Mouse (Mus musculus) spleen, adult 18-20 months (tissue): Measurements from ENCODE around the gene Unc5a.

Experiments used
- DNase-seq, 2 experiments: peaks; one replicate each; pipeline ENCODE4 v3.0.0; 2022; ENCODE audit warnings: mixed read lengths in 2 of 2

Unc5a gene

GRCm38 (mm10) chr13:54948531-54949493 lies at the start of gene Unc5a:
Gene Unc5a, plus strand, starts transcription at chr13:54949411.
- peak in 1 of 2 experiments; percentile 4 for DNase-seq

GRCm38 (mm10) chr13:54912053-54912452 lies 37.2 kb upstream of the Unc5a start:
- no peak for DNase-seq

DNA sequence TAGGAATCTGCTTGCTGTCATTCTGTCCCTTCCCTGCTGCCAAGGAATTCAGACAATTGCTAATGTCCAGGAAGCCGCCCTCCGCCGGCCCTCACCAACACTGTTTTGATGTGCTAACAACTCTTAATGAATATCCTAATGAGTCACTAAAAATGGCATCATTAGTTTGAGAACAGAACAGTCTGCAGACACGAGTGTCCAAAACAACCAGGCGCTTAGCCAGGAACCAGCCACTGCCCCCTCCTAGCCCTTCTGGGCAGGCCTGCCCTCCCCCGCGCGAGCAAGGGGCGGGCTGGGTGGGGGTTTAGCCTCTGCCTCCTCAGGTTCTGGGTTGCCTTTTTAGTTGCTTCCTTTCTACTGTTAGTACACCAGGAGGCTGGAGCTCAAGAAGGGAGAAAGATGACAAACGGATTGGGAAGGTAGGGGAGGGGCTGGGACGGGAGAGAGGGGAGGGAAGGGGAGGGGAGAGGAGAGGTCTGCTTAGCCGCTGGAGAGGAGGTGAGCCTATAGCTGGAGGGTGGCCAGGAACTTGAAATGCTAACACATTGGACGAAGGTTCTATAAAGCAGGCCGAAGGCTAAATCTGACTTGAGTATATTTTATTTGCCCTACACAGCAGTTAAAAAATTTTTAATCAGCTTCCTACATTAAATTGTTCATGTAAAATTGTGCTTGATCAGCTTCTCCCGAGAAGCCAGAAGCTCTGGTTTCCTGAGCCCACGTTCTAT lies 36.2 kb upstream of the Unc5a start:
- no peak for DNase-seq

GRCm38 (mm10) chr13:54916644-54917043 lies 32.6 kb upstream of the Unc5a start:
- DNase-seq, result no peak

- DNase-seq, result no peak
Observed at GRCm38 (mm10) chr13:54918910-54919309, 30.3 kb upstream of the Unc5a start.

DNA sequence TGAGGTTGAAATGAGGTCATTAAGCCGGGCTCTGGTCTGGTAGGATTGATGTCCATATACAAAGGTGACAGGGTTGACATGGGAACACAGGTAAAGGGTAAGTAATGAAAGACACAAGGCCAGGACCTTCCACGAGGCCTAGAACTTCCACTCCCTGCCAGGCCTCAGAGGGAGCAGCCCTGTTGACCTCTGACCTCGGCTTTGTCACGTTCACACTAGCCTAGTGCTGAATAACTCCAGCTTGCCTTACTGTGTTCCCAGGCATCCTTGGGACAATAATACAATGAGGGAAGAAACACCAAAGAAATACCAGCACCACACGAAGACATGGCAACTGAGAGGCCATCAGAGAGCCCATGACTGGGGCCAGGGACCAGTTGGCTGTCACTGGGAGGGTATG lies 29.5 kb upstream of the Unc5a start:
- DNase-seq, result no peak

DNA sequence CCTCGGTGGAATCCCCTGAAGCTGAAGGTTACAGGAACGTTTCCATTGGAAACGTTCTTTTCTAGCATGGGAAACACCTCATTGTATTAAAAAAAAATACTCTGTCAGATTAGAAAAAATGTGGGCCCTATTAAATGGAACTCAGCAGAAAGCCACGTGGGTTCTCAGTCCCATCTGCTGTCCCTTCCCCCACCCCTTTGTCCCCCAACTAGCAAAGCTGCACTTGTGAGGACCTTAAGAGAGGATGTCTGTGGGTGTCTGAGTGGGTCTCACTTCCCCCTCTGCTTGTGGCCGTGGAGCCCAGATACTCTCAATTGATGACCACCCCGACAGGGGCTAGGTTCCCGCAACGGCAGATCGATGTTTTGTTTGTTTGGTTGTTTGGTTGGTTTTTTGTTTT lies 27.5 kb upstream of the Unc5a start:
- DNase-seq, result no peak

- DNase-seq, result no peak
Observed at GRCm38 (mm10) chr13:54923705-54924104, 25.5 kb upstream of the Unc5a start.

DNA sequence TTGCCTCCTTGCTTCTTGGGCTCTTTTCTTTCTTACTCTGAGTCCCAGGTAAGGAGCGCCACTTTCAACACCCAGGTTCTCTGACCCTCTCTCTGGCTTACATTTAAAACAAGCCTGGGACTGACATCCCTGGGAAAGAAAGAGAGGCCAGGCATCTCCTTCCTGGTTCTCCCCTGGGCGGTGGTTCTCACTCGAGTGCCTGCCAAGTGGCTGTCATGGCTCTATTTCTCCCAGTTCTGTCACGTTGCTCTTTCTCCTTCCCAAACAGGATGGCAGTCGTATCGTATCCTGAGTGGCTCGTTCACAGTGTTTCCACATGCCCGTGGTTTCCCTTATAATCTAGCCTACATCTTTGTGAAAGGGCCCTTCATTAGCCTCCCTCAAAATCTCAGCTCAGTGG lies 23.7 kb upstream of the Unc5a start:
- DNase-seq, result no peak

DNA sequence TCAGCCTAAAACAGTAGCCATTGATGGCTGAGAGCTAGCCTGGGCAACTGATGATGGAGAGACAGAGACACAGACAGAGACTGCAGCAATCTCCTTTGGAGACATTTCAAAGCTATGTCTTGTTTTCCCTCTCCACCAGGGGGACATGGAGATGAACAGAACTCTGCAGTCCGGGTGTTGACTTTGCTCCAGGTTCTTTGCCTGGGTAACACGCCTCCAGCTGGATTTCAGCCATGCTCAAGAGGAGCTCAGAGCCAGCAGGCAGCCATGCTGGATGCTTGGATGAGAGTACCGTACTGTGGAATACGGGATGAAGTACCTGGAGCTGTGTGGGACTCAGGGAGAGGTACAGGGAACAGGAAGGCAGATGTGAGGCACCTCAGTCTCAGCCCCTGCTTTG lies 22.6 kb upstream of the Unc5a start:
- DNase-seq, result no peak

GRCm38 (mm10) chr13:54930123-54930522 lies 19.1 kb upstream of the Unc5a start:
- no peak for DNase-seq

- no peak for DNase-seq
Observed at GRCm38 (mm10) chr13:54934873-54935272, 14.3 kb upstream of the Unc5a start.

DNA sequence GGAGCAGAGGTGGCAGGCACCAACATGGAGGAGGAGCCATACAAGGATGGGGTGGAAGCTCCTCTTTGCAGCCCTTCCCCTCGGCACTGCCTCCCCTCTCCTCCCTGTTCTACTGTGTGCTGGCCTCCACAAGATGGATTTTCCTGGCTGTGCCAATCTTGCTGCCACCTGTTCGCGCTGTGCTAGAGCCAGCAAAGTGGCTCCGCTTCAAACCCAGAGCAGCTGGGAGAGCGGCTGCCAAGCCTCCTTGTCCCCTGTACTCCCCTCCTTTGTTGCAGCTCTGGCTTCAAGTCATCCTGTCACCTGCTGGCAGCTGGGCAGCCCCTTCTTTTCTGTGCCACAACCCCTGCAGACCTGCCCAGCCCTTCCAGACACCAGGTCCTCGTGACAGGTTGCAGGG lies 13.0 kb upstream of the Unc5a start:
- no peak for DNase-seq

GRCm38 (mm10) chr13:54937885-54938284 lies 11.3 kb upstream of the Unc5a start:
- DNase-seq, result no peak

DNA sequence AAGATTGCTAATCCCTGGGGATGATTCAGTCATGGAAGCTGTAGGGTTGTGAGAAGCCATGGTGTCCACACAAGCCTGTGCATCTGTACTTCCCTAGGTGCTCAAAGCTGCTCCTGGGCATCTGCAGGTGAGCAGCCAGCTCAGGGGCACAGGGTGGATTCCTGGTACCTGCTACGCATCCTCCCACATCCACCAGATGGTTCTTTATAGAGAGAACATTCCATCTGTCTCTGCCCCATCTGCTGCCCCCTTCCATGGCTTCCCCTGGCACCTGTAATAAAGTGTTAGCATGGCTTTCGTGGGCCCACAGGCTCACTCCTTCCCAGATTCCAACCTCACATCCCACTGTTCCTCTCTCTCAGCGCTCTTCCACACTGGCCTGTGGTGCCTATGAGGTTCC lies 10.7 kb upstream of the Unc5a start:
- DNase-seq, result no peak

DNA sequence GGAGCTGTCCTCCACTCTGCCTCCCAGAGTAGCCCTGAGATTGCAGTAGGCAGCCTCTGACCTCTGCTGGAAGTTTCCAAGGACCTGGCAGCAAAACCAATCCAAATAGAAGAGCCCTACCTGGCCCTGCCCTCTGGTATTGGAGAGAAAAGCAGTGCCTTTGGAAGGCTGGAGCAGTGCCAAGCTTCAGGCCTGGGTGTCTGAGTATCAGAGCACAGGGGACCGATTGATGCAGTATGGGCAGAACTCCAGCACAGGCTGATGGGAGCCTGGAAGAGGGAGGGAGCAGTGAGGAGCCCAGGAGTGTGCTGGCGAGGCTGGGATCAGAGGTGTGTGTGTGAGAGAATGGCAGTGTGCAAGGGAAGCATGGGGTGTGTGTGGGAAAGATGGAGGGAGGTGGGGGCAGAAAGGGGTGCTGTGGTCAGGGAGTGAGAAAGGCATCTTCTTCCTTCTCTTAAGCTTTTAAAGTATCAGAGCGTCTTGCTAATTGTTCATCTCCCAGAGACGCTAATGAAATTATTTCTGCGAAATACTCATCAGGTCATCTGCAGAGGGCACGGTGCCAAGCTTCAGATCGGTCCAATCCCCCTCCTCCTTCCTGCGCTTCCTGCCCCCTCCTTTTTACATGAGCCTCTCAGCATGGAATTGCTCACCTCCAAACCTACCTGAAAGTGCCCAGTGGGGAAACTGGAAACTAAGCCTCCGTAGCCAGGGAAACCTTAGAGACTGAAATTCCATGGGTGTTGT lies 4.6 kb upstream of the Unc5a start:
- DNase-seq, result no peak

GRCm38 (mm10) chr13:54945332-54945731 lies 3.9 kb upstream of the Unc5a start:
- DNase-seq, result peak in 1 of 2 experiments; percentile 14

DNA sequence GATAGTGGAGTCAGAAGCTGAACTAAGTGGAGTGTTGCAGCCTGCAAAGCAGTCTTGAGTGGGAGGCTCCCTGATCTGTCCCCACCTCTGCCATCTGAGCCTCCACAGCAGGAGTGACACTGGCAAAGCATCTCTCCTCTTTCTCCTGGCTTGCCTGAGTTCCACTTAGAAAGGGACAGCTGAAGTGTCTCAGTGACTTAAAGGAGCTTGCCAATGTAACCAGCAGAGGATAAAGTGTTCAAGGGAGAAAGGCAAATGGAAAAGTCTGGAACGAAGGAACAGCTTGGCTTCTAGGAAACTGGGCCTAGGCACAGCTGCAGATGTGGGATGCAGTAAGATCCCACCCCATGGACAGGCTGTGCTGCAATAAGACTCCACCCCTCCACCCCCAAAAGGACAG lies 2.8 kb upstream of the Unc5a start:
- DNase-seq, result no peak

DNA sequence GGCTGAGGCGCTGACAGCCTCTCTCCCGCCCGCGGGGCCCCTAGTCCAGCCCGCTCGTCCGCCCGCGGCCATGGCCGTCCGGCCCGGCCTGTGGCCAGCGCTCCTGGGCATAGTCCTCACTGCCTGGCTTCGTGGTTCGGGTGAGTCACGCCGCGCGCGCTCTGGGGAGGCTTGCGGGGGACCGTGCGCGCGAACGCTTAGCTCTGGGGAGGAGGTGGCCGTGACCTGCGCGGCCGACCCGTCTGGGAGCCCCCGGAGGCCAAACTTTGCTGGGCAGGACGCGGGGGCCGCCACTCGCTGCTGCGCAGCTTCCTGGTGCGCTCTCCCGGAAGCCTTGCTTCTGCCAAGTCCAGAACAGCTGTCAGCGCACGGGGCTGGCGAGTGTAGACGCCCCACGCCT lies 381 bp downstream of the Unc5a start:
- no peak for DNase-seq

GRCm38 (mm10) chr13:54950131-54950530 lies 920 bp downstream of the Unc5a start:
- no peak for DNase-seq

DNA sequence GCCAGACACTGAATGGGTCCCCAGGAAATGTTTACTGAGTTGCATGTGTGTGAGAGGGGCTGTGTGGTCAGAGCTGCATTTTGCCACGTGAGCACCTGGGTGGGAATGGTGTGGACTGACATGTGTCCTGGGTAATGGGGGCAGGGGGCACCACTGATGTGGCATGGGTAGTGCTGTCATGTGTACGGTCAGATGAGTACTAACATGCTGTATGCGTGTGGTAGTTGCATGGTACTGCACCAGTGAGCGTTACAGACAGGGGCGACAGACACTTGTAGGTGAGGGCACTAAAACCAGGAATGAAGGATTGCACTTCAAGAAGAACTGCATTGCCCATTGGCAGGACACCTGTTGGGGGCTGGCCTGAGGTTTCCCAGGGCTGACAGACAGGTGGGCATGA lies 2.0 kb downstream of the Unc5a start:
- DNase-seq, result no peak

GRCm38 (mm10) chr13:54954745-54955144 lies 5.5 kb downstream of the Unc5a start:
- DNase-seq, result no peak
